Mouse (Mus musculus): ENCODE results near the gene Olfr545. TPM values are rescaled to one million over a fixed set of nuclear protein-coding genes. Genes with fewer than 3 reads are reported as not detected.

Gene Olfr545
- polyA plus RNA-seq, 1 experiment from 2014 or later: not detected

DNA sequence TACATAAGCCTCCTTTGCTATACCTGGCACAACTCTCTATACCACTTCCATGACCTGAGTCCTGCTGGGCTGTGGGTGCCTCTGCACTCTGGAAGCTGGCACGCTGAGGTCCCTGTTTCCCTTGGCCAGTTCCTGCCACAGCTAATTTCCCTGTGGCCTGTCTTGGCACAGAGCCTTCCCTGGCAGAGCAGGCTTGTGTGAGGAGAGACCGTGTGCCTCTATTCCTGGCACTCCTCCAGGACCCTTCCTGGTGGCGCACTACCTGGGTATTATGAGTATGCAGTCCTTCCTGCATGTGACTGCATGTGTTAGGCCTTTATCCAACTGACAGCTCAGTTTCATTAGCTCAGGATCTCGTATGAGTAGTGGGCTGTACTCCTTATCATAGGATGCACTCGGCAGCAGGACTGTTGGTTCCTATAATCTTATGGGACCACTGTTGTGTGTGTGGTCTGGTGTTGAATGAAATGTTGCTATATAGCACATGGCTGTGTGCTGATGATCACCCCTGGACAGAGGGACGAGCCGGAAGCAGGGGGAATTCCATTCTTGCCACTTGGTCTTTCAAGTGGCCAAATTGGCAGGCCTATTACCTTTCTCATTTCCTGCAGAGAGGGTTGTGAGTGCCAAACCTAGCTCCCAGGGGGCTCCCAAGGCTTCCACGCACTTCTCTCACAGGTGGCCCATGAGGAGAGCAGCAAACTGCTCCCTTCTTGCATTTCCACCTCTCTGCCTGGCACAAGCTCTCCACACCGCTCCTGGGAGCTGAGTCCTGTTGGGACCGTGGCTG, 17.1 kb upstream of the Olfr545 start:
- ATAC-seq (replicated peaks; ENCODE audit: low FRiP score, low read depth): no peak

GRCm38 (mm10) chr7:102514144-102514543, 14.8 kb upstream of the Olfr545 start:
- no peak overlapping the region for H3K27ac ChIP-seq

More for the DNA sequence above, 17.1 kb upstream of the Olfr545 start:
- Histone ChIP-seq H3K4me3 (replicated peaks; ENCODE audit: low read depth, low read length) (no peak overlapping the region), H3K4me2 (ENCODE audit: low read length) (no peak overlapping the region), H3K27me3 (ENCODE audit: insufficient read depth, low read length) (0 out of 2 replicates have a peak, but pooled peaks cover 3% of the 10 kb centered on the region), H3K27ac (no peak overlapping the region), H3K4me1 (replicated peaks; ENCODE audit: insufficient read depth, low read length) (no peaks in the 10 kb centered on the region; the same call in 1 of the 2 replicates), H3K9ac (ENCODE audit: low read depth, low read length) (no peak overlapping the region), H3K9me3 (replicated peaks; ENCODE audit: low read length) (no peaks in the 10 kb centered on the region), H3K36me3 (ENCODE audit: insufficient read depth, low read length) (no peaks in the 10 kb centered on the region)
- TF ChIP-seq CTCF (IDR thresholded peaks at IDR 0.05; ENCODE audit: low read depth): no peak
- WGBS: 61% methylated on average over 10 of the region's 10 CpGs
- DNase-seq (ENCODE audit: low spot score): peak; percentile 2

GRCm38 (mm10) chr7:102512814-102513435, 13.6 kb upstream of the Olfr545 start:
- TF ChIP-seq CTCF (IDR thresholded peaks at IDR 0.05; ENCODE audit: low read depth): peak; percentile 89
- Histone ChIP-seq H3K4me2 (ENCODE audit: low read length) (peak overlapping the region; percentile 97), H3K9ac (ENCODE audit: low read depth, low read length) (peak overlapping the region; percentile 56; the same call in 1 of the 2 replicates)

More at GRCm38 (mm10) chr7:102514144-102514543, 14.8 kb upstream of the Olfr545 start:
- 69% methylated on average over 4 of the region's 4 CpGs for WGBS
- Histone ChIP-seq H3K27me3 (ENCODE audit: insufficient read depth, low read length) (0 out of 2 replicates have a peak, but pooled peaks cover 3% of the 10 kb centered on the region), H3K4me3 (replicated peaks; ENCODE audit: low read depth, low read length) (no peak overlapping the region), H3K4me1 (replicated peaks; ENCODE audit: insufficient read depth, low read length) (no peaks in the 10 kb centered on the region; the same call in 1 of the 2 replicates), H3K36me3 (ENCODE audit: insufficient read depth, low read length) (no peaks in the 10 kb centered on the region), H3K9ac (ENCODE audit: low read depth, low read length) (no peak overlapping the region), H3K9me3 (replicated peaks; ENCODE audit: low read length) (no peaks in the 10 kb centered on the region), H3K4me2 (ENCODE audit: low read length) (no peak overlapping the region)
- no peak for TF ChIP-seq CTCF (IDR thresholded peaks at IDR 0.05; ENCODE audit: low read depth)
- DNase-seq (ENCODE audit: low spot score) (no peak), ATAC-seq (replicated peaks; ENCODE audit: low FRiP score, low read depth) (no peak)

GRCm38 (mm10) chr7:102511927-102512326, 12.6 kb upstream of the Olfr545 start:
- H3K27me3 ChIP-seq (ENCODE audit: insufficient read depth, low read length): 0 out of 2 replicates have a peak, but pooled peaks cover 3% of the 10 kb centered on the region
- WGBS: 91% methylated on average over 10 of the region's 10 CpGs
- DNase-seq (ENCODE audit: low spot score) (no peak), ATAC-seq (replicated peaks; ENCODE audit: low FRiP score, low read depth) (no peak)
- H3K27ac ChIP-seq: no peak overlapping the region
- TF ChIP-seq CTCF (IDR thresholded peaks at IDR 0.05; ENCODE audit: low read depth): no peak
- H3K4me2 ChIP-seq (ENCODE audit: low read length): no peak overlapping the region
- no peaks in the 10 kb centered on the region for H3K9me3 ChIP-seq (replicated peaks; ENCODE audit: low read length)
- no peak overlapping the region for H3K4me3 ChIP-seq (replicated peaks; ENCODE audit: low read depth, low read length)
- no peaks in the 10 kb centered on the region; the same call in 1 of the 2 replicates for H3K4me1 ChIP-seq (replicated peaks; ENCODE audit: insufficient read depth, low read length)
- no peak overlapping the region for H3K9ac ChIP-seq (ENCODE audit: low read depth, low read length)
- no peaks in the 10 kb centered on the region for H3K36me3 ChIP-seq (ENCODE audit: insufficient read depth, low read length)

More at GRCm38 (mm10) chr7:102512814-102513435, 13.6 kb upstream of the Olfr545 start:
- Histone ChIP-seq H3K4me1 (replicated peaks; ENCODE audit: insufficient read depth, low read length) (no peaks in the 10 kb centered on the region; the same call in 1 of the 2 replicates), H3K27me3 (ENCODE audit: insufficient read depth, low read length) (0 out of 2 replicates have a peak, but pooled peaks cover 3% of the 10 kb centered on the region), H3K27ac (no peak overlapping the region), H3K9me3 (replicated peaks; ENCODE audit: low read length) (no peaks in the 10 kb centered on the region), H3K4me3 (replicated peaks; ENCODE audit: low read depth, low read length) (peak overlapping the region; percentile 47), H3K36me3 (ENCODE audit: insufficient read depth, low read length) (no peaks in the 10 kb centered on the region)
- 0% methylated on average over 54 of the region's 54 CpGs for WGBS
- ATAC-seq (replicated peaks; ENCODE audit: low FRiP score, low read depth): peak; percentile 94
- peak; percentile 88 for DNase-seq (ENCODE audit: low spot score)

- no peak overlapping the region for H3K27ac ChIP-seq
- DNase-seq (ENCODE audit: low spot score): no peak
- 0 out of 2 replicates have a peak, but pooled peaks cover 3% of the 10 kb centered on the region for H3K27me3 ChIP-seq (ENCODE audit: insufficient read depth, low read length)
- H3K9me3 ChIP-seq (replicated peaks; ENCODE audit: low read length): no peaks in the 10 kb centered on the region
- H3K4me3 ChIP-seq (replicated peaks; ENCODE audit: low read depth, low read length): no peak overlapping the region
- H3K36me3 ChIP-seq (ENCODE audit: insufficient read depth, low read length): no peaks in the 10 kb centered on the region
- H3K9ac ChIP-seq (ENCODE audit: low read depth, low read length): no peak overlapping the region
- no peak for TF ChIP-seq CTCF (IDR thresholded peaks at IDR 0.05; ENCODE audit: low read depth)
- ATAC-seq (replicated peaks; ENCODE audit: low FRiP score, low read depth): no peak
- 86% methylated on average over 7 of the region's 7 CpGs for WGBS
- H3K4me1 ChIP-seq (replicated peaks; ENCODE audit: insufficient read depth, low read length): no peaks in the 10 kb centered on the region; the same call in 1 of the 2 replicates
- no peak overlapping the region for H3K4me2 ChIP-seq (ENCODE audit: low read length)
Observed at GRCm38 (mm10) chr7:102509726-102510125, 10.4 kb upstream of the Olfr545 start.

GRCm38 (mm10) chr7:102508666-102509065, 9.3 kb upstream of the Olfr545 start:
- TF ChIP-seq CTCF (IDR thresholded peaks at IDR 0.05; ENCODE audit: low read depth): no peak
- DNase-seq (ENCODE audit: low spot score): no peak
- no peaks in the 10 kb centered on the region for H3K27me3 ChIP-seq (ENCODE audit: insufficient read depth, low read length)
- no peaks in the 10 kb centered on the region for H3K36me3 ChIP-seq (ENCODE audit: insufficient read depth, low read length)
- no peaks in the 10 kb centered on the region for H3K9me3 ChIP-seq (replicated peaks; ENCODE audit: low read length)
- H3K27ac ChIP-seq: no peak overlapping the region
- H3K4me3 ChIP-seq (replicated peaks; ENCODE audit: low read depth, low read length): no peak overlapping the region
- WGBS: 90% methylated on average over 6 of the region's 6 CpGs
- H3K4me1 ChIP-seq (replicated peaks; ENCODE audit: insufficient read depth, low read length): no peaks in the 10 kb centered on the region; the same call in 1 of the 2 replicates
- ATAC-seq (replicated peaks; ENCODE audit: low FRiP score, low read depth): no peak
- H3K4me2 ChIP-seq (ENCODE audit: low read length): no peak overlapping the region
- no peak overlapping the region for H3K9ac ChIP-seq (ENCODE audit: low read depth, low read length)

Data from kidney, postnatal 0 days (tissue).